Mouse (Mus musculus): ENCODE measurements around the gene Lmcd1.

The Lmcd1 gene

DNA sequence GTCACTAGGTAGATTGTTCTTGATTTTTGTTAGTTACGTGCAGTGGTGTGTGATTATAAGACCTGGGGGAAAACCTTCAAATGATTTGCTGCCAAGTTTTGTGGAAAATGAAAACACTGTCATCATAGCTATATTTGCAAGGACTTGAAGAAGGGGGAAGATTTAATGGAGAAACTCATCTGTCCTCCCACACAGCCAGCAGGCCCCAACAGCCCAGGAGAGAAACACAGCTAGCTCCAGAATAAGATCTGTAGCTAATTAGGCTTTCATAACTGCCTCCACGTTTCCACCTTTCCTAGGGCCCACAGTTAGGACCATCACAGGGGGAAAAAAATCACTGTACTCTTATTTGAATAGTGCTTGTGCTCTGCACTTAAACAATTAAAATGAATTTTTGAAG is 10.5 kb downstream of the Lmcd1 start:
- peak; percentile 79 for DNase-seq (ENCODE audit: low read depth, low spot score)

DNA sequence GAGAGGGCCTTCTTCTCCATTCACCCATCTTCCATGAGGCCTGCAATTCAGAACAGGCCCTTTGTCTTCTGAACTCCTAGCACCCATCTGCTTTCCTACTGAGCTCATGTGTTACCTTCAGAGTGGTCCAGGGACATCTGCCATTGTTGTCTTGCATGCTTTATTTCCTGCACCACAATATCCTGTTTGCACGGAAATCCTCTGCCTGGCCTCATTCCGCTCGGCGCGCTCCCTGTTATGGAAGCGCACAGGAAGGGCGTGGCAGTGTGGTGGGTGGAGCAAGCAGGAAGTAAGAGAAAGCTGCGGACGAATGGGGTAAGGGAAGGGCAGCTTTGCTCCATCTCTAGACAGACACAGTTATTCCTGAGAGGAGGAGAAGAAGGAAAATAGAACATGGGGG is 14.1 kb downstream of the Lmcd1 start:
- no peak for DNase-seq (ENCODE audit: low read depth, low spot score)

DNA sequence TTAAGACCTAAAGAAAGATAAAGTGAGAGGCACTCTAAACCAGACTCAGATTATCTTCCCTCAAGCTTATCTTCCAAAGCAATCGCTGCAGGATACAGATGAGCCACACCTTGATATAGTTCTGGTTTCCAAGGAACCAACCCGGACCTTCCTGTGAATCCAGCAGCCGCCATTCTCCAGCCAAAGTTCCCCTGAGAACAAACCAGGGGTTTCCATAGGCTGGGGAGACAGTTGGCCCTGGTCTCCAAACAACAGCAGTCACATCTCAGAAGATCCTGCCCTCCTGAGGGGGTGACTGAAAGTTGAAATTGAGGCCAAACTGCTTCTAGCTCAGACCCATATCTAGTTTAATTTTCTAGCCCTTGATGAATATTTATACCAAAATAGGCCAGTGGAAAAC is 14.7 kb downstream of the Lmcd1 start:
- DNase-seq (ENCODE audit: low read depth, low spot score): no peak

DNA sequence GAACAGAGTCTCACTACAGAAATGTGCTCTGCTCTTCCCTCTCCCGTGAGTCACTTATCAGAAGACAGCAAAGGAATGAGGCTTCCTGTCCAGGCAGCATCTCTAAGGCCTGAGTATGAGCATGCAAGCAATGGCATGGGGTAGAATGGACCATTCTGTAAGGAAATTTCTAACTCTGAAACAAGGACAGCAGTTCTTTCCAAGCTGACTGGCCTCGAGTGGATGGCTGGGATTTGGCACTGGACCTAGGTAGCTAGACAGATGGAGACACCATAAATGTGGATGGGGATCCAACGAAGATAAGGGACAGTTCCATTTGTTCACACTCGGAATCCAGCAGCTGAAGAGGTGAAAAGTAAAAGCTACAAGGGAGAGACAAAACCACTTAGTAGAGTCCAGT is 17.6 kb downstream of the Lmcd1 start:
- DNase-seq (ENCODE audit: low read depth, low spot score): no peak

DNA sequence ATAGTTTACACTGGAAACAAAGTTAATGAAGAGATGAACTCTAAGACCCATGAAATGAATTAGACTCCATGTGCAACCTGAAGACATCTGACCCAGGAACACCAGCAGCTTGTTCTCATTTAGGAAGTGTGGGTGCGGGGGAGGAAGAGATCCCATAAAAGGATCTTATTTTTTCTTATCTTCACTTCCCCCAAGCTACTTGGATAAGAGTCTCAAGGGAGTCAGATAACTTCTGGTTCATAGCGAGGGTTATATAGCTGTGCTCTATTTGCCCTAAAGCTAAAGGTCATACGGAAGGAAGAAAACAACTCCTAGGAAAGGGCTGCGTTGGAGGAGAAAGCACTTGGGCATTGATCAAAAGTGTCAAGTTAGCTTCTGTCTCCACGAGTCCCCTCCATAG is 19.8 kb downstream of the Lmcd1 start:
- DNase-seq (ENCODE audit: low read depth, low spot score): no peak

DNA sequence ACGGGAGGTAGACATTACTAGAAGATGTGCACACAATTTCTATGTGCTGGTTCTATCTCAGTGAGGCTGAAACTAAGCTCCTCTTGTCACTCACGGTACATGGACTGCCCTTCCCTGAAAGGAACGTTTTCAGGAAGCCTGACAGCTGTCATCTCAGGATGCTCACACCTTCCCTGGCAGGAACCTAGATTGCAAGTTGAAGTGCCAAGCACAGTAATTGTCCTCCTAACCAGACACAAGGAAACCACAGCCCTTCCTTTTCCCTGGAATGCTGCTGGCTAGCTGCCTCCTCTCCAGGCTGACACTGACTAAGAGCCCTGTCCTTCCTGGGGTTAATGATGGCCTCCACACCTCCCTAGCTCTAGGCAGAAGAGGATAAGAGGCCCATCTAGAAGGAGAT is 21.7 kb downstream of the Lmcd1 start:
- no peak for DNase-seq (ENCODE audit: low read depth, low spot score)

DNA sequence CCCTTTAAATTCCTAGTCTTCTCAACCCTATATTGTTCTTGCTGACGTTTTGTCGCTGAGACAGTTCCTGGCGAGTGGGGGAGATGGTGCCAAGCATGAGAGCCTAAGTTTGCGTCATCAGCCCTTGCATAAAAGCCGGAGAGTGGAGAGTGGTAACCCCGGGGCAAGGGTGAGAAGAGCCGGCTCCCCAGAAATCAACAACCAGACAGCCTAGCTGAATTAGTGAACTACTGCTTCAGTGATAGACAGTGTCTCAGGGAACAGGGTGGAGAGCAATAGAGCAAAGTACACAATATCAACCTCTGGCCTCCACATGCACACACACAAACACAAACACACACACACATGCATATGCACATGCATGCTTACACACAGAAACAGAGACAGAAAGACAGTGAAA is 26.6 kb downstream of the Lmcd1 start:
- no peak for DNase-seq (ENCODE audit: low read depth, low spot score)

DNA sequence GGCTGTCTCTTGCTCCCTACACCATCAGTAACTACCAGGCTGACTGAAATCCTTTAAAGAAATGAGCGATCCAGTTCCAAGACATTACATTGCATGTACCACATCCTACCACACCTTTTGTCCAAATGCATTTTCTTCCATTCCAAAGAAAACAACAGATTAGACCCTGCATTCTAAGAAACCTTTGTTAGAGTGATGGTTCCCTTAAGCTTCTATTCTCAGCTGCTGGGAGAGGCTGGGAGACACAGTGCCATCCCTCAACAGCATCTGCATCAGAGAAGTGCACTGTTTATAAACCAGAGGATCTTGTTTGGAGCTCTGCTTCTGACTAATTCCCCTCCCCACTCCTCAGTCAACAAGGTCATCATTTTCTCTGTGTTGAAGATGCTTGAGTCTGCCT is 27.1 kb downstream of the Lmcd1 start:
- DNase-seq (ENCODE audit: low read depth, low spot score): no peak

DNA sequence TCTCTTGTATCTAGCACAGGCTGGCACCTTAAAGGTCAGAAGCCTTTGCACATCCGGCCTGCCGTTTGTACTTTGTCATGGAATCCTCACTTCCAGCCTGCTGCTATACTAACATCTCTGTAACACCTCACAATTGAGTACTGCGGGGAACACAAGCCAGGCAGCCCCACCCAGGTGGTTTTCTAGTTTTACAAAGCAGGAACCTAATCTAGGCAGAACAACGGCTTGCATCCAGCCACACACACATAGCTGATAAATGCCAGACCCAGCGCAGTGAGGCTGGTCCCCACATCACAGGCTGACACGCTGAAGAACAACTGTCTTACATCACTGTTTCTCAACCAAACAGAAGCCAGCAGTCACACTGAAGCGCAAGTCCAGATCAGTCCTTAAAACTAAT is 28.7 kb downstream of the Lmcd1 start:
- no peak for DNase-seq (ENCODE audit: low read depth, low spot score)

DNA sequence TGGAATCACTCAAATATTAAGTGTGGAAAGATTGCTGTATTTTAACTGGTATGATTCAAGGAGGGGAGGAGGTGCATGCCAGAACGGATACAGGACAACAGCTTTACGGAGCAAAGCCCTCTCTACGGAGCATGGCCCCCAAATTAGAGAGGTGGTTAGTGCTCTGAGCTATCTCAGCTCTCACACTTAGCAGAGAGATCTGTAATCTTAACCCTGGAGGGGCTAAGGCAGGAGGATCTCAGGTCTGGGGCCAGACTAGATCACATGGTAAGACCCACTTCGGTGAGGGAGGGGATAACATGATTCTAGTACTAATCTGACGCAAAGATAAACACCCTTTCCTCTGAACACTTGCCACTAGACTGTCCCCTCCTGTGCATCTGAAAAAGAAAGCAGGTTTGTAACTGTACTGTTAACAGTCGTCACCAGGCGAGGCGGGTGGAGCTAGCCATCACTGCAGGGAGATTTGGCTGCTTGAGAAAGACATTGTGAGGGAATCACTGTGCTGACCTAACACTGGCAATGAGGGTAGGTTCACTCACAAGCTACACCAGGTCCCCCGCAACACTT is 29.3 kb downstream of the Lmcd1 start:
- DNase-seq (ENCODE audit: low read depth, low spot score): no peak

DNA sequence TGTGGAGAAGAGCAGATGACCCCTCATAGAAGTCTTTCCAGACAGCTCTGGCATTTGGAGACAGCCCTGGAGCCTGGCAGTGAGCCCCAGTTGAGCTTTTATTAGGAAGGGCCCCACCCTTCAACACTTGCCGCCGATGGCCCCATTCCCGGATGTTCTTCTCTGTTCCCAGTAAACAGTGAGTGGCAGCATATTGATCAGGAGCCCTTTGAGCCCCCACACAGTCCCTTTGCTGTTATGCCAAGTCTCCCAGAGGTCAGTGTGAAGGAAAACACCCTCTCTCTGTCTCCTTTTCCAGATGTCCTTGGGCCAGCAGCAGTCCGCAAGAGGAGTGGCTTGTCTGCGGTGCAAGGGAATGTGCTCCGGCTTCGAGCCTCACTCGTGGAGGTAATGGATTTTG is 31.2 kb downstream of the Lmcd1 start:
- DNase-seq (ENCODE audit: low read depth, low spot score): no peak

DNA sequence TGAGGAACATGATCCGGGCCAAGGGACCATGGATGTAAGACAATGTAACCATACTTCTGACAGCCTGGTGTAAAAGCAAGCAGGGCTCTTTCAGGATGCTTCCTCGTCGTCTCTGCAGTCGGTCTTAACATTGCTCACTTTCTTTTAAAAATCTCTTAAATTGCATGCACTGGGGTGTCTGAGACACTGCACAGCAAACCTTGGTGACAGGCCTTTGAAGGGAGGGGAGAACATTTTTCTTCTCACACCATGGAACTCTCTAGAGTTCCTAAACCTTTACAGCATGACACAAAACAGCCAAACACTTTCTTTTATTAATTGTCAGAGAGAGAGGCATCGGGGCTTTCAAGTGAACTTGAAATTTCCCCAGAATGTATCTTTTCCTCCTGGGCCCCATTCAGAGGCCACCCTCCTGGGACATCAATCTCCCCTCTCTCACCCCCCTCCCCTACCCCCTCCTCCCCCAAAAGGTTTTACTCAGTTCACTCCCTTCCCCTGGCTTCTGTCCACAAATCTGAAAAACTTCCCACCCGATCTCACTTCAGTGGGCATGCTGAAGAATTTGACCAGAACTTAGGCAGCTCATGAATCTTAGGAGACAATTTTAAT is 35.9 kb downstream of the Lmcd1 start:
- no peak for DNase-seq (ENCODE audit: low read depth, low spot score)

DNA sequence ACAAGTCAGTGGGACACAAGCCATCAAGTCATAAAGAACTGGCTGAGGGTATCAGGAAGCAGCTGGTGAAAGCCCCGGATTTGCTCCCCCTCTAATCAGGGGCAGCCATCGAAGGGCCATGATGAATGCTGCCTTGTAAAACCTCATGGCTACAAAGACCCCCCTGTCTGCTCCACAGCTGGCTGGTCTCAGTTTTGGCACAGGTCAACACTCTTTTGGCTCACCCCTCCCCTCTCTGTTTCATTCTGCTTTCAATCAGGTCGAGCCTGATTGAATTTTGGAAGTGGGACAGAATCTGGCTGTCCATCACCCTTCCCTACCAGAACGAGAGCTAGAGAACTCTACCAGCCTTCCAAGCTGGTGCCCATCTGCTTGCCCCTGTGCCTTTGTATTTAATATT is 37.8 kb downstream of the Lmcd1 start:
- DNase-seq (ENCODE audit: low read depth, low spot score): peak; percentile 25

DNA sequence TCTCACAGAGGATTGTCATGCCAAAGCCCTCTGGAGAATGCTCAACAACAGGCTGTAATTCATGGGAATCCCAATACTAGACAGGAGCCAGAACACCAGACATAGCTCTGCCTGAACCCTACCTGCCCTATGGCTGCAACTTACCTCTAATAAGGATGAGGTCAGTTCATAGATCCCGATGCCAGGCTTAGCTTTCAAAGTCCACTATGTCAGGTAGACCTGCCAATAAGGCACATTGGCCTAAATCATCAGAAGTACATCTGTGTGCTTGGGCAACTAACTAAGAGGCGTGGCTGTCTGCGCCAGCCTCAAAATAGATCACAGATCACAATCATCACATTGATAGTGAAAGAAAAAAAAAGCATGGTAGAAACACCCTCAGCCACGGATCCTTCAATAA is 45.9 kb downstream of the Lmcd1 start:
- no peak for DNase-seq (ENCODE audit: low read depth, low spot score)

DNA sequence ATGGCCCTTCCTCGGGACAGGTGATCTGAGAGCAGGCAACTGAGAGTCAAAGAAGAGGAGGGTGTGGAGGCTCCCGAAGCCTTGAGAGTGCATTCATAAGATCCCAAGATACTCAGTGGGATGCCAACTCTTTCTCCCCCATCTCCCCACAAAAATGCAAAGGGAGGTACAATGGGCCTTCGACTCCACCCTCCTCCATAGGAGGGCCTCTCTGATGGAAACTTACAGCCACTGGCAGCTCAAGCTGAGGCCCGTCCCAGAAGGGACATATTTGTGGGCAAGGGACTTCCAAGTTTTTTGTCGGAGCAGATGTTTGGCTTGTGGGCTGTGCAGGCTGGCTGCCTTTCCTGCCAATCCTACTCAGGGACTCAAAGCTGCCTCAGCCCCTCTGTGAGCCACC is 47.1 kb downstream of the Lmcd1 start:
- DNase-seq (ENCODE audit: low read depth, low spot score): no peak

DNA sequence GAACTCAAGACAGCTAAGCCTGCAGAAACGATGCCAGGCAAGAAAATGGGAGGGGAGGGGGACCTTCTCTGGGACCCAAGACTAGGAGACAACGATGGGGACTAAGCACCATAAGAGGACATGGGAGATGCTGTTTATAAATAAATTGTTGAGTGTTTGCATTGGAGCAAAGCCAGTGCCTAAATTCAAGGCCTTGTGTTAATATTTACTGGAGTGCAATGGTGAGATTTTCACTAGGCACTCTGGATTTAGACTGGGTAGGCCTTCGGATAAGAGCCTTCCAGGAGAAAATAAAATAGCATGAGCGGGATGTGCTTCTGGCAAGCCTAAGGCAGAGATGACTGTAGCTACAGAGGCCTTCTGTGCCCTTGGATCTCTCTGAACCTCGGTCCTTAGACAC is 49.4 kb downstream of the Lmcd1 start:
- DNase-seq (ENCODE audit: low read depth, low spot score): no peak

DNA sequence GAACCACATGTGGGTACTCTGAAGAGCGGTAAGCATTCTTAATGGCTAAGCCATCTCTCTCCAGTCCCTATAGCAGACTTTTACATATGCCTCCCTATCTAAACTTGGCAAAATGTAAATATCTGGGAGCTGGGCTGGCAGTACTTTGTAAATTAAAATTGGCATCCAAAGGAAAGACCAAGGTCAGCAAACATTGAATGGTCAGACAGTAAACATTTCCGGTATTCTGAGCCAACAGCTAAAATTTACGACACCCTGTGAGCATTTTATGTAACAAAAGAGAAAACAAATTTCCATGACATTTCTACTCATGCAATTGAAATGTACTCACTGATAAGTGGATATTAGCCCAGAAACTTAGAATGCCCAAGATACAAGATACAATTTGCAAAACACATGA is 51.7 kb downstream of the Lmcd1 start:
- DNase-seq (ENCODE audit: low read depth, low spot score): no peak

DNA sequence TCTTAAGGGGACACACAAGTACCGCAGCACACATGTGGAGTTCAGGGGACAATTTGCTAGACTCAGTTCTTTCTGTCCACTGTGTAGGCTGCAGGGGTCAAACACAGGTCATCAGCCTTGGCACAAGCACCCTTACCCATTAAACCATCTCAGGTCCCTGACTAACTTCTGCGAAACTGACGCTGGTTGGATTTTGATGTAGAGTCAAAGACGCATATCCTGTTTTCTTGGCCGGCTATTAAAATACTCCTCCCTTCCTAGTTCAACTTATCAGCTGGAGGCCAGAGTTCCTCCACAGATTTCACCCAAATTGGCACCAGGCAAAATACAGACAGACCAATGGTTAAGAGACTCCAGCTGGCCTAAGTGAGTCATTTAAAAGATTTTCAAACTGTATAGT is 54.2 kb downstream of the Lmcd1 start:
- DNase-seq (ENCODE audit: low read depth, low spot score): no peak

DNA sequence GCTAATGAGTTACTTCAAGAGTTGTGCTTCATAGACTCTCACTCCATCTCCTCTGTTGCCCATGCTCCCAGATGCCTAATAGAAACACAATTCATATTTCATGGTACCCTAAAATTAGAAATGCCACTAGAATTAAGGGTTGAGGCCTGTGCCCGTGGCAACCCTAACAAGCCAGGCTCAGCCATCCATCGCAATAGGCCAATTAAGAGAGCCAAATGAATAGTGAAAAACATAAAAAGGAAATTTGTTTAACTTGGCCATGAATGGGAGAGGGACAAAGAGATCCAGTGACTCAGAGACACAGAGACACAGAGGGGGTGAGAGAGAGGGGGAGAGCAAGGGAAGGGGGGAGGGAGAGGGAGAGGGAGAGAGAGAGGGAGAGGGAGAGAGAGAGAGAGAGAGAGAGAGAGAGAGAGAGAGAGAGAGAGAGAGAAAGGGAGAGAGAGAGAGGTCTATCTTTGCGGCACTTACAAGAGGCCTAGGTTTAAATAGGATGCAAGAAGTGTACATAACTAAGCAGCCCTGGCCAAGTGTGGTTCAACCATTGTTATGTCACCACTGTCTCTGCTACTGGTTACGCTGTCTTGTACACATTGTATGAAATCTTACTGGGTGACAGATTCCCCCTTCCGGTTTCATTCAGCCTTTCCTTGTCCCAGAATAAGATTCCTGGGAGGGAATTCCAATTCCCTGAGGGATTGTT is 57.1 kb downstream of the Lmcd1 start:
- peak; percentile 12 for DNase-seq (ENCODE audit: low read depth, low spot score)

DNA sequence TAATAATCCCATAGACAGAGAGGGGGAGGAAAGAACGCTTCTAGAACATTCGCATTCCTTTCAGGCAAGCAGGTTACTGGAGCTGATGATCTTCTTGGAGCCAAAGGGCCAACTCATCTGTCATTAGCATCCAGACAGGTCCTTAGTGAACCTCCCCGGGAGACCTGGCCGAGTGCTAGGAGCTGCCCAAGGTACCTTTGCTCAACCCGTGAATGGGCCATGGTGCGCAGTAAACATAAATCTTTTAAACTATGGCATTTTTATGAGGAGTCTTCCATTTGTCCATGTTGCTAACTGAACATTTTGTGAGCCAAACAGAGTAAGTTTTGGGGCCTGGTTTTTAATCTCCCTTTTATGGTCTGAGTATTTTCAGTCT is 57.7 kb downstream of the Lmcd1 start:
- DNase-seq (ENCODE audit: low read depth, low spot score): no peak

DNA sequence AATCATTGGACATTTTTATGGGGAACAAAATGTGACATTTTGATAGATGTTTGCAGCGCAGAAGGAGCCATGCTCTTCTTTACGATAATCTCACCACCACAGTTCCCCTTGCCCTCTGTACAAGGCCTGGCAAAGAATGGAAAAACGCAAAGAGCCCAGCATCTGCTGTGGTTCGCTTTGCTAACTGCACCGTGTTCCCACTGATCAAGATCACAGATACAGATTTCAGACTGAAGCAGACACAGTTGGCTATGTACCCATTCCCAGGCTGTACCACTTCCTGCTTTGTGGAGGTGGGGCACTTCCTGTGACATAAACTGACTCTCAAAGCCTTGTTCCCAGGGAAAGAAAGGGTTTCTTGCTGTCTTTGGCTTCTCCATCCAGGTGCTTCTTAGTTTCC is 60.4 kb downstream of the Lmcd1 start:
- no peak for DNase-seq (ENCODE audit: low read depth, low spot score)

DNA sequence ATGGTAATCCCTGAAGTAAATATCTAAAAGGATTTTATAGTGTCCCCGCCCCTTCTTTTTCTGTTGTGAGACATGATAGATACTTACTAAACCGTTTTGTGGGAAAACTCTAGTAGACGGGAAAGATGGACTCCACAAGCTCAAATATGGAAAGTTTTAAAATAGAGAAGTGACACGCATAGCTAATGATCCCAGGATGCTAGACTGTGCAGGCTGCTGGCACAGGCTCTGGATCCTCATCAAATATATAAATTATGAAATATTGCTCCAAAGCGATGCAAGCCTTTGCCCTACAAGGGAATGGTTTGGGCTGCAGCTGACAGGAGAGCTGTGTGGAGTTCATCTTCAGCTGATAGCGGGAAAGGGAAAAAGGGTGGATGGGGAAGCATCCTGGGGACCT is 64.1 kb downstream of the Lmcd1 start:
- peak; percentile 16 for DNase-seq (ENCODE audit: low read depth, low spot score)

DNA sequence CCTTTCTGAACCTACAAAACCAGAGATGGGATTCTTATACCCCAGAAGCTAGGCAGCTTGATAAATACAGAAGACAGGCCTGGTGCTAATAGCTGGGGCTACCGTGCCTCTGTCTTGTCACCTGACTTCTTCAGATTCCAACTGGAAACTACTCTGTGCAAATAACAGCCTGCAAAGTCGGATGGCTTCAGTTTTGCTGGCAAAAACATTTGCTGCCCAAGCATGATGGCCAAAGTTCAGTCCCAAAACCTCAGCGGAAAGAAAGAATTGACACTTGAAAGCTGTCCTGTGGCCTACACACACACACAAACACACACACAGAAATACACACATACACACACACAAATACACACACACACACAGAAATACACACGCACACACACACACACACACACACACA is 65.5 kb downstream of the Lmcd1 start:
- DNase-seq (ENCODE audit: low read depth, low spot score): no peak

DNA sequence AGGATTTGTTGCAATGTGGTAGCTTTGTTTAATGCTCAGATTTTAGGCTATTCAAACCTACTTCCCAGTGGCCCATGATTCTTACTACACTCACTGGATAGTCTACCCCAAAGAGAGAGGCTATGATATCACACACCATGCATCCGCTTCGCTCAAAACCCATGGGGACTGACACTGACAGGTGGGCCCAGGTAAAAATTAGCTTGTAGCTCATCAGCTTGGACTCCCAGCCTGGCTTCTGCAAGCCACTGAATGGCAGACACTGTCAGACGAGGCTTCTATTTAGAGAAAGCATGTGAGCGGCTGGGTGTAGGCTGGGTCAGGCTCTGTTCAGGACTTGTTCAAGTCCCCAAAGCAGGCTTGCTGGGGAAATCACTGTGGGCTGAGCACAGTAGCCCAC is 76.9 kb downstream of the Lmcd1 start:
- no peak for DNase-seq (ENCODE audit: low read depth, low spot score)

Data from brain, adult 2 months (tissue).